Mouse (Mus musculus) CH12.LX (cell line): ENCODE measurements at regions not wholly inside any gene's neighbourhood (a gene's known extent, or its start where the extent isn't known, plus 50 kb on each side); places are given as distances from the start of the nearest gene placed in this dataset.

Experiments used
- CHD1 ChIP-seq: IDR thresholded peaks from 2 replicates; pipeline ENCODE4 v1.6.1; 2012; ENCODE audit warnings: low read depth, low read length, improper control_type of control experiment, inconsistent platforms
- CTCF ChIP-seq, 2 experiments: IDR thresholded peaks in 1 of 2; conservative IDR thresholded peaks in 1 of 2; 2 replicates each; pipeline ENCODE4 v1.5.1; 2011 to 2012; ENCODE audit warnings: low read depth in 2 of 2, low read length in 2 of 2, improper control_type of control experiment in 1 of 2, inconsistent platforms in 1 of 2, mild to moderate bottlenecking in 1 of 2, moderate library complexity in 1 of 2
- EP300 ChIP-seq: IDR thresholded peaks from 2 replicates; pipeline ENCODE4 v1.6.1; 2011; ENCODE audit warnings: low read length, improper control_type of control experiment
- IRF4 ChIP-seq: IDR thresholded peaks from 2 replicates; pipeline ENCODE4 v1.6.1; 2014; ENCODE audit warnings: low read depth, mild to moderate bottlenecking, inconsistent platforms, low read length, improper control_type of control experiment
- JUN ChIP-seq: IDR thresholded peaks from 2 replicates; pipeline ENCODE4 v1.6.1; 2011; ENCODE audit warnings: low read depth, mild to moderate bottlenecking, low read length, improper control_type of control experiment, moderate library complexity; ENCODE audit not compliant: insufficient read depth
- MAX ChIP-seq: IDR thresholded peaks from 2 replicates; pipeline ENCODE4 v1.6.1; 2011; ENCODE audit warnings: low read length, improper control_type of control experiment
- MYC ChIP-seq: IDR thresholded peaks from 2 replicates; pipeline ENCODE4 v1.6.1; 2011; ENCODE audit warnings: low read depth, mild to moderate bottlenecking, improper control_type of control experiment, low read length
- POLR2A ChIP-seq: IDR thresholded peaks from 2 replicates; pipeline ENCODE4 v1.6.1; 2011; ENCODE audit warnings: low read depth, mild to moderate bottlenecking, improper control_type of control experiment, low read length
- POLR2AphosphoS2 ChIP-seq: IDR thresholded peaks from 2 replicates; pipeline ENCODE4 v1.6.1; 2011; ENCODE audit warnings: low read depth, low read length, improper control_type of control experiment
- RCOR1 ChIP-seq: conservative IDR thresholded peaks from 2 replicates; pipeline ENCODE4 v1.6.1; 2012; ENCODE audit warnings: low read depth, mild to moderate bottlenecking, inconsistent platforms, low read length, improper control_type of control experiment
- USF1 ChIP-seq: IDR thresholded peaks from 2 replicates; pipeline ENCODE4 v1.6.1; 2014; ENCODE audit warnings: low read depth, mild to moderate bottlenecking, inconsistent platforms, low read length, improper control_type of control experiment
- USF2 ChIP-seq: conservative IDR thresholded peaks from 2 replicates; pipeline ENCODE4 v1.6.1; 2011; ENCODE audit warnings: low read depth, low read length, improper control_type of control experiment
- ZNF384 ChIP-seq: IDR thresholded peaks from 2 replicates; pipeline ENCODE4 v1.6.1; 2012; ENCODE audit warnings: low read depth, low read length, improper control_type of control experiment, inconsistent platforms

DNA sequence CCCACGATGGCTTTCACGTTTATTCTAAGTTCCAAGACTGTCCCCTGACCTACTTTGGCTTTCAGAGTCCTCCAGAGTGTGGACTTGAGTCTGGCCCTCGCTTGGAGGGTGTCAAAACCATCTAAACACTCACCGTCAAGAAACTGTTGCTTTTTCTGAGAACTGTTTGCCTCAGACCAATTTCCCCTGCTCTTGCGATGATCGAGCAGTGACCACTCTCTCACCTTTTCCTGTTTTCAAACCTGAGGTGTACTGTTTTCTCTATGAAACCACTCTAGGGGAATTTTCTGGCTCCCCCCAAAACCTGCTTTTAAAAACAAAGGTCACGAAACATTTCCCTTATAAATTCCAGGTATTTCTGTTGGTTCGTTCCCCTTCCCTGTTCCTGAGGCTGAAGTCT is 174.0 kb upstream of the Tab2 start:
- no peak for TF ChIP-seq POLR2A
- TF ChIP-seq MYC = 0 out of 2 replicates have a peak, but pooled peaks have one; percentile 31
- no peak for TF ChIP-seq POLR2AphosphoS2
- TF ChIP-seq CTCF (conservative IDR thresholded peaks at IDR 0.05 in 1 of 2, IDR thresholded peaks at IDR 0.05 in 1 of 2; ENCODE audit: low read depth in 2 of 2, low read length in 2 of 2) = no peak
- no peak; the same call in none of the 2 replicates for TF ChIP-seq CHD1
- peak; percentile 22; the same call in 1 of the 2 replicates for TF ChIP-seq MAX
- TF ChIP-seq EP300 = peak; percentile 52
- no peak for TF ChIP-seq USF2
- no peak for TF ChIP-seq JUN
- TF ChIP-seq IRF4 = peak; percentile 63
- TF ChIP-seq RCOR1 = no peak
- TF ChIP-seq ZNF384 = no peak
- no peak for TF ChIP-seq USF1
